Mouse (Mus musculus) cerebellum, adult 8-10 months (tissue): ENCODE data around the gene B020031M17Rik.
"Not testable (repeated sequence)": the region's sequence is repeated elsewhere in the genome, so short reads cannot be mapped to it uniquely, and the experiment has no call there.

Source experiments
- DNase-seq: peaks from one replicate; pipeline ENCODE4 v3.0.0; 2022

The B020031M17Rik gene

DNA sequence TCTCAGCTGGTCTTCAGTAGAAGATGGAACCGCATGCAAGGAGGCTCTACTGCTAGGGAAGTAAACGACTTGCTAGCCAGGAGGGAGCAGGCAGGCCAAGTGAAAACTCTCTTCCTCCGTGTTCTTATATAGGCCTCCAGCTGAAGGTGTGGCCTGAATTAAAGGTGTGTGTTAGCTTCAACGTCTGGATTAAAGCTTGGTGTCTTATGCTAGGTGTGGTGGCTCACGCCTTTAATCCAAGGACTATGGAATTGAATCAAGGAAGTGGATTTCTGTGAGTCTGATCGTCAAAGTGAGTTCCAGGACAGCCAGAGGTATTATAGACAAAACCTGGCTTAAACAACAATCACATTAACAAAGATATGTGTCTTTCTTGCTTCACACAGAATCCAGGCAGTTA lies at the start of gene B020031M17Rik:
B020031M17Rik (minus strand) TSS at position 101 of the 400 bp plus-strand sequence.
- DNase-seq: not testable (repeated sequence)

DNA sequence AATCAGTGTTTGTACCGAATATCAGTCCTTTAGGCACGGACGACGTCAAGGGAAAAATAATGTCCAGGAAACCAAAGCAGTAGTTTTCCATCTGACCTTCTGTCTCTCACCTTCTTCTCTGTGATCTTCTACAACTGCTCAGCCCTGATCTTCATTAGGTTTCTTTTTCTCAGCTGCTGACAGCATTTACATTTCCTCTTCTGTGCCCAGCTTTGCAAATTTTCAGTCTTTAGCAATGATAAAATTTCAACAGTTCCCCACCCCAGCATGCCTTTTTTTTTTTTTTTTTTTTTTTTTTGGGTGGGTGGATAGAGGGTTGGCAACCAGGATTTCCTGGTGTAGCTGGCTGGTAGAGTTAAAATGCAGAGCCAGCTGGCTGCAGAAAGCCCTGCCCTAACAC lies 48.6 kb upstream of the B020031M17Rik start:
- DNase-seq: not testable (repeated sequence)

DNA sequence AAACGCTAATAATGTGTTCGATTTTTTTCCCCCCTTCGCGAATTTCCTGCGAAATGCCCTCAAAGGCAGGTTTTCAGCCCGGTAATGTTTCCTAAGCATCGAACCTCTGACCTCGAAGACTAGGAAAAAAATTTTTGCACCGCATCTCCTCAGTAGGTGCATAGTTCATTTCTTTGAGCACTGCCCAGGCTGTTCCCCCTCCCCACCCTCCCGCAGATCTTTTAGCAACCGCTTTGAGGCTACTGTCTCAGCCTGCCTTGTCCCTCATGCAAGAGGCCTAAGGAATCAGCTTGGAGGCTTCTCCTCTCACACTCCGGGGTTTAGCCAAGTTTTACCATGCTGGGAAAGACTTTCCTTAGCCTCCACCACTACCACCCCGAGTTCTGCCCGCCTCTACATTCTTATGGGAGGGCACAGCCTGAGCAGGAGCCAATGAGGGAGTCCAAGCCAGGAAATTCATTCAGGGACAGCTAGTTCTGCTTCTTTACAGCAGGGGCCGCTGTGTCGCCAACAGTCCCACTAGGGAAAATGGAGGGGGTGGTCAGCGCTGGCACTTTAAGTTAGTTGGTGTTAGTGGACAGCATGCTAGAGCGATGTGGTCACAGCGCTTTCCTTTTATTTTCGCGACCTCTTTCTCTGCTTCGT lies 48.0 kb upstream of the B020031M17Rik start:
- not testable (repeated sequence) for DNase-seq

DNA sequence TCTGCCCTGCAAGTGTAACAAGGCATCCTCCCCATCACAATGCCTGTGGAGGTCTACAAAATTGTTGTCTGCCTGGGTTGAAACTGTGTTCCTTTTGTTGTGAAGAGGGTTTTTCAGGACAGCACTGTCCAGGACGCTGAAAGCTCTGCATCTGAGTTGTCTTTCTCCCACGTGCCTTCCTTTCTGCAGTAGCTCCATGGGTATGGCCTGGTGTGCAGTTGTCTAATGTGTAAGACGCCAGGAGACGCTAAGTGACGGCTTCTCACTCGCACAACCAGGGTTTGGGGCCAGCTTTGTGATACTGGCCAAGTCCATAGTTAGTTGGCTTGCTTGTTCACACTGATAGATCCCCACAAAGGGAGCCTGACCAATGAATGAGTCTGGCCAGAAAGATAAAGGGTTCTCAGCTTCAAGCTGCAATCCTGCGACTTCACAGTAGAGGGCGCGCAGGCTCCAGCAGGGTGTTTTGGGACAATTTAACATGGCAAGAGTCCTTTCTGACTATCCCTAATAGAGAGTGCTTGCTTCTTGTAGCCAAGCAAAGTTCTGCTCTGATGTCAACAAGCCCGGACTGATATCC lies 41.4 kb upstream of the B020031M17Rik start:
- not testable (repeated sequence) for DNase-seq

DNA sequence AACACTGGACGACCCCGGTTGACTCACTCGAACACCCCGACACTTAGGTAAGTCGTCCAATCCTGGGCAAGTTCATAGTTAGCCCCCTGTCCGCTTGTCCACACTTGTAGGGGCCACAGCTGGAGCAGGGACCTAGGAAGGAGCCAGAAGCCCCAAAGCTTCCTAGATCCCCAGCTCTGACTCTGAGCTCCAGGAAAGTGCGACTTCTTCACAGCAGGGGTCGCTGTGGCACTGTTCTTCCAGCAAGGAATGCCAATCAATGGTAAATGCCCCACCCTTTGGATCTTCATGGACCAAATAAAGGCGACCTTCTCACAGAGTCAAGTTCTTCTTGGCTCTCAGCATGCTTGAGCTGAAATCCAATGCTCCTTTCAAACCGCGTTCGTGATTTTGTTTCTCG lies 40.7 kb upstream of the B020031M17Rik start:
- not testable (repeated sequence) for DNase-seq

DNA sequence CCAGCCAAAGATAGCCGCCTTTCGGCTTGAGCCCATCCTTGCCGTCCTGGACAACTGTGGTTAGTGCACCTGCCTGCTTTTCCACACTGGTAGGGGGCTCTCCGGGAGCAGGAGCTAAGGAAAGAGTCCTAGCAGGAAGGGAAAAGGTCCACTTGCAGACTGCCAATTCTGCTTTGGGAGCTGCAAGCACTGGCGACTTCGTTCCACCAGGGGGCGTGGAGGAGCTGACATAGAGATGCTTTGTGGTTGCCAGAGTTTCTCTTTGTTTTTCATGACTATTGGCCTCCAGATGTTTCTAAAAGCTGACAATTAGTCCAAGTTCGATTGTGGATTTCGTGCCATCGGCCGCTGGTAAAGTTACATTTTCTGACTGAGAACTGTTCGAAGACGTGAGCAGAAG lies 18.6 kb upstream of the B020031M17Rik start:
- not testable (repeated sequence) for DNase-seq

DNA sequence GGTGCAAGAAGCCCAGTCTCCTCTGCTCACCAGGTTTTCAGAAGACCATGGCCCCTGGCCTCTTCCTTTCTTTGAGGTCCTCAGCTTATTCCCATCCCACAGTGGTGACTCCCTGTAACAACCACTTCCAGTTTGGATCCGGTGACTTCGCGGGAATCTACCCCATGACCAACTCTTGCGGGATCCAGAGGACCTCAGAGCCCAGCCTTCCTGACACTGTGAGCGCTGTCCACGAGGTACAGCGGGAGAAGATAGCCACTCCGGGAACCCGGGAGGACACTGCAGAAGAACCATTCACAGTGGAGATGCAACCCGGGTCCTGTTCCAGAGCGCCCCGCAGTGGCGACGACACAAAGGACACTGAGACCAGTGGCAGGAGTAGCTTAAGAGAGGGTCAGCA lies 17.6 kb upstream of the B020031M17Rik start:
- DNase-seq: not testable (repeated sequence)

DNA sequence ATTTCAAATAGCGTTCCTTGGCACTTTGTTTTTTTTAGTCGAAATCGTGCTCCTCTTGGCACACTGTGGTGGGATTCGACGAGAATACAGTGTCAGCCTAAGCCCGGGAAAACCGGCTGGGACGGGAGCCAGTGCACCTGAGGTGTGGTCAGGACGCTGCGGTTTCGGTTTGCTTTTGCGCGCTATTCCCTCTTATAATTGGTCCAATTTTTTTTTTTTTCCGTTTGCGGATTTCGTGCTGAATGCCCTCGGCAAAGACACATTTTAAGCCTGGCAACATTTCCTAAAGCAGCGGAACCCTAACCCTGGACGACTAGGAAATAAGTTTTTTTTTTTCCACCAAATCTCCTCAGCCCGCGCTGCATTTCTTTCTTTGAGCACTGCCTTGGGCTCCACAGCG lies 15.4 kb upstream of the B020031M17Rik start:
- not testable (repeated sequence) for DNase-seq

DNA sequence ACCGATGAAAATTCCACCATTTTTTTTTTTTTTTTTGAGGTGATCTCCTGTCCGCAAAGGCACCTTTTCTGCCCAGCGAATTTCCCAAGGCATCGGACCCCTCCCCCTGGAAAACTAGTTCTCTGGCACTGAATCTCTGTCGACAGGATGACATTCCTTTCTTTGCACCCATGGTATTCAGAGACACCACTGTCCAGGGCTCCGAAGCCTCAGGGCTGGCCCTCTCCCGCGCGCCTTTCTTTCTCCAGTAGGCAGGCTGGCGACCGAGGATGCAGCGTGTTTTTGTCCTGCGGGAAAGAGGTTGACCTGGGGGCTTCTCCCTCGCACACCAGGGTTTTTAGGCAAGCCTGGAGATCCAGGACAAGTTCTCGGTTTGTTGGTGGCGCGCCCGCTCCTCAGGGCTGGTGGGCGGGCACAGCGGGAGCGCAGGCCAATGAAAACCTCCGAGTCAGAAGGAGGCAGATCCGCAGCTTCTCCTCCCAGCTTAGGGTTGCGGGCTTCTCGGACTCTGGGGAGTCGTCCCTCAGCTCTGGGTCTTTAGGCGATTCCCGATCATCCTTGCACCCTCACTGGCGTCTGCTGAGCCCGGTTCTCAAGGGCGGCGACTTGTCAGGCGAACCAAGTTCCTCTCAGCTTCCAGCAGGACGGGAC lies 14.8 kb upstream of the B020031M17Rik start:
- not testable (repeated sequence) for DNase-seq

DNA sequence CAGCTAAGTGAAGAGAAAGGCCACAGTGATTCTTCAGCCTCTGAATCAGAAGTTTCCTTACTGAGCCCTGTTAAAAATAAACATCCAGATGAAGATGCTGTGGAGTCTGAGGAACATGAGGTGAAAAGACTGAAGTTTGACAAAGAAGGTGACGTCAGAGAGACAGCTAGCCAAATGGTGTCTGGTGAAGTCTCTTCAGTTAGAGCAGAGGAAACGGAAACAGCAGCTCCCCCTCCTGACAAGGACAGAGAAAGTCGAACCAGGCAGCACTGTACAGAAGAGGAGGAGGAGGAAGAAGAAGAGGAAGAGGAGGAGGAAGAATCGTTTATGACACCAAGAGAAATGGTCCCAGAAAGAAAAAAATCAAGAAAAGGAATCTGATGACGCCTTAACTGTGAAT lies 12.2 kb upstream of the B020031M17Rik start:
- not testable (repeated sequence) for DNase-seq

DNA sequence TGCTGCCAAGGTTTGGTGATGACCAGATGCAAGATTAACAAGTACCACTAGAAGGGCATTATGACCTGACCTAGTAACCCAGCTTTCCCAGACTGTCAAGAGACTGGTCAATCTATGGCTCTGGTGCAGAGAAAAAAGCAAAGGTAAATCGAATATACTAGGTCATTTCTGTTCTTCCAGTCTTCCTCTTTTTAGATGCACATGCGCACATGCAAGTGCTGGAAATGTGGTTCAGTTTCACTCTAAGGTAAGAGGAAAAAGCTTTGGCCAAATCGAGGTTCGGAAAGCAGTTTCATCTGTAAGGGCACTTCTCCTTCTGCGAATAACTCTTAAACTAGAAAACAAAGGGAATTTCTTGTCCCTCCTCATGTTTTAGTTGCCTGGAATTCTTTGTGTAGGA lies 5.0 kb upstream of the B020031M17Rik start:
- DNase-seq: not testable (repeated sequence)

DNA sequence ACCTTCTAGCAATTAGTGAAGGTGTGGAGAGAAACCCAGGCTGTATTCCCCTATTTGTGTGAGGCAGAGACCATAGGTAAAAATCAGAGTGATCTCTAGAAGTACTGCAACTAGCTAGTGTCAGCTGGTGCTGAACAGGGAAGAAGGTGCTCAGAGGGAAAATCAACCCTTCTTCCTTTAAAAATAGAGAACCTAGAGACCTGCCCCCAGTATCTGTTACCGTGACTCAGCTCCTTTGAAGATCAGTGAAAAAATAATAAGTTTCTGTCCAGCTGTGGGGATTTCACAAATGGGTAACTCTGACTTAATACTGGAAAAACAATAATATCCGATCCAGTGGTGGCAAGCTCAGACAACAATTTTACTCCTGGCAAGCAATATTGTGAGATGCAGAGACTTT lies 4.5 kb upstream of the B020031M17Rik start:
- DNase-seq: not testable (repeated sequence)

DNA sequence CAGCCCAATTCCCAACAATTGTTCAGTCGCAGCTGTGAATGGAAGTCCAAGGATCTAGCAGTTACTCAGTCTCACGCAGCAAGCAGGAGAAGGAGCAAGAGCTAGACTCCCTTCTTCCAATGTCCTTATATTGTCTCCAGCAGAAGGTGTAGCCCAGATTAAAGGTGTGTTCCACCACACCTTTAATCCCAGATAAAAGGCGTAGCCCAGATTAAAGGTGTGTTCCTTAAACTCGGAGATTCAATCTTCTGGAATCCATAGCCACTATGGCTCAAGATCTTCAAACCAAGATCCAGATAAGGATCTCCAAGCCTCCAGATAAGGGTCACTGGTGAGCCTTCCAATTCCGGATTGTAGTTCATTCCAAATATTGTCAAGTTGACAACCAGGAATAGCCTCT lies 21.4 kb downstream of the B020031M17Rik start, which contains the start of gene Gm21761:
Gm21761 (minus strand) TSS at position 101 of the 400 bp plus-strand sequence.
- DNase-seq: not testable (repeated sequence)

DNA sequence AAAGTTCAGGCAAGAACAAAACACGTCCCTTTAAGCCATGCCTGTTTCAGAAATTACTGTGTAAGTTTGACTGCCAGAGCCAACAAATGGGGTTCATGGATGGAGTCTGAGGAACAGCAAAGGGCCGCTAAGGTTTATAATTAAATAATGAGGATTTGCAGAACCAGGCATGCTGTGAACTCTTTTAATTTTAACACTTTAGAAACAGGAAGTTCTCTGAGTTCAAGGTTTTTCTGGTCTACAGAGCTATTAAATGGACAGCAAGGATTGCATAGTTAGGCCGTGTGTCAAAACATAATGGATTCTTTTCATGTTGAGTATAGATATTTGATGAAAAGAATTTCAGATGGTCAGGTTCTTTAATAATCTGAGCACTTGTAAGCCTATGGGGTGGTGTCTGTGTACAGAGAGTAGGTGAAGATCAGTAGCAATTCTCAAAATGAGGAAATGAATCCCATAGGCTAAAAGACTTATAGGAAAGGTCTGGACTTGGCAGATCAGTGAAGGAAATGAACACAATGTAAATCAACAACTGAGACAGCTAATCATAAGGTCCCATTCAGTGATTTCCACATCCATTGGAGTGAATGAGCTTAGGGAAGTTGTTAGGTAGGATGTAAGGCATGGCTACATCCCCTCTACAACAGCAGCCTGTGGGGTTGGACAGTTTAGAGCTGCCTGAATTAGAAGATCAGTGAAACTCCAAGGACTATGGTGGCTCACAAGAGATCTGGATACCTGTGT lies 25.8 kb downstream of the B020031M17Rik start:
- not testable (repeated sequence) for DNase-seq

DNA sequence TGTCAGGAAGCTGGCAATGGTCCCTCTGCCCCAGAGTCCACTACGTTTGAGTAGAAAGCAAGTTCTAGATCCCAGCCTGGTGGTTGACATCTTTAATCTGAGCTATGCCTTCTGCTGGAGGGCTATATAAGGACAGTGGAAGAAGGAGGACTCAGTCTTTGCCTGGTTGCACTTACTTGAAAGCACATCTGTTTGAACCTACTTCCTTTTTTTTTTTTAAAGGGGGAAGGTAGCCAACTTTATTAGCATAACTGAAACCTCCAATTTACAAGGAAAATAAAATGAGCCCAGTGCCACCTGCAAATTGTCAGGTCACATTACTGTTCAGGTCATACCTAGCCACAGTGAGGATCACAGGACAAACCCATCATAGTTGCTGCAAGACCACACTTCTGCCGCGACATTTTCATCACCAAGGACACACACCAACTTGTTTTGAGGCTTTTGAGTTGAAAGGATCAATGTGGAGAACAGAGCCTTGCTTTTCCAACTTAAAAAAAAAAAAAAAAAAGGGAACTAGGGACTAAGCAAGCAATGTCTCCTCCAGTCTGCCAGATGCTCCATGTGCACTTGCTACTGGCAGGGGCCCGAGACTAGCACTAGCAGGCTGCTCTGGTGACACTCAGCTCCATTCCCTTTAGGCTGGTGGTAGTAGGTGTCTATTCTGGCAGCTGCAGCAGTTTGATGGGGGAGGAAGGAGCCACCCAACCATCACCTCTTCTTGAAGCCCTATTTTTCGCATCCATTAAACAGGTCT lies 33.5 kb downstream of the B020031M17Rik start:
- DNase-seq: not testable (repeated sequence)

DNA sequence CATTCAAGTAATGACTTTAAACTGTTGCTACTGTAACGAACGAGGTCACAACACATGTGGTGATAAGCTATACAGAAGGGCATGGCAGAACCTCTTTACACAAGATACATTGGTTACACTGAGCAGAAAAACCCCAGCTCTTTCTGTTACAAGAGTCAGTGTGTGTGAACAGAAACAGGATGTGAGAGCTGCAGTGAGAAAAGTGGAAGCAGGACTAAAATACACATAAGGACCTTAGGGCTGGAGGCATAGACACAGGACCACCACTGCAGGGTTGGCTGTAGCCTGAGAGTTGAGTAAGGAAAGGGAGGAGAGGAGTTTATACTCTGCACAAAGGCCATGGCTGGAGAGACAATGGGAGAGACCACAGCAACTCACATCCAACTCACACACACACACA lies 34.2 kb downstream of the B020031M17Rik start:
- not testable (repeated sequence) for DNase-seq
